Mouse (Mus musculus) forebrain, embryonic 12.5 days (tissue): ENCODE data around the gene Fastk. TPM values are rescaled to one million over a fixed set of nuclear protein-coding genes. Genes with fewer than 3 reads are reported as not detected.

ENCODE experiments used
- ATAC-seq: fragments of 200-750 bp; cut with Nextera tagmentation; 2 replicates; pipeline ENCODE4 v1.8.0; 2017; ENCODE audit warnings: moderate TSS enrichment; ENCODE audit not compliant: low FRiP score
- H3K27ac ChIP-seq: fragments of 300-500 bp; sonication (generic); 2 replicates; pipeline ENCODE4 v1.5.1; 2016; ENCODE audit warnings: mild to moderate bottlenecking
- H3K27me3 ChIP-seq: fragments of 300-500 bp; sonication (generic); 2 replicates; pipeline ENCODE4 v1.6.1; 2016; ENCODE audit warnings: mild to moderate bottlenecking
- H3K36me3 ChIP-seq: fragments of 300-500 bp; sonication (generic); replicated peaks from 2 replicates; pipeline ENCODE4 v1.6.1; 2016; ENCODE audit warnings: mild to moderate bottlenecking
- H3K4me1 ChIP-seq: fragments of 300-500 bp; sonication (generic); 2 replicates; pipeline ENCODE4 v1.6.1; 2016
- H3K4me2 ChIP-seq: fragments of 300-500 bp; sonication (generic); 2 replicates; pipeline ENCODE4 v1.6.1; 2016; ENCODE audit warnings: mild to moderate bottlenecking, moderate library complexity
- H3K4me3 ChIP-seq: fragments of 300-500 bp; sonication (generic); replicated peaks from 2 replicates; pipeline ENCODE4 v1.5.1; 2016; ENCODE audit warnings: mild to moderate bottlenecking
- H3K9ac ChIP-seq: fragments of 300-500 bp; sonication (generic); 2 replicates; pipeline ENCODE4 v1.6.1; 2016; ENCODE audit warnings: mild to moderate bottlenecking
- H3K9me3 ChIP-seq: fragments of 300-500 bp; sonication (generic); 2 replicates; pipeline ENCODE4 v1.6.1; 2016
- WGBS: fragments of 180-500 bp; shearing (Covaris S2); methylation state at CpG from one replicate; pipeline ENCODE4 v1.1.7; 2016; 5-methylcytosine and 5-hydroxymethylcytosine counted together
- polyA plus RNA-seq: library from polyadenylated mRNA; unstranded; fragments of >200 nt; fragmentation: Nextera tagmentation; extraction: Ambion mirVana; gene quantifications from 2 replicates; pipeline ENCODE4 v1.2.1, GENCODE M21; 2016

Fastk gene
- polyA plus RNA-seq, result 97.1 and 102 TPM in 2 replicates

DNA sequence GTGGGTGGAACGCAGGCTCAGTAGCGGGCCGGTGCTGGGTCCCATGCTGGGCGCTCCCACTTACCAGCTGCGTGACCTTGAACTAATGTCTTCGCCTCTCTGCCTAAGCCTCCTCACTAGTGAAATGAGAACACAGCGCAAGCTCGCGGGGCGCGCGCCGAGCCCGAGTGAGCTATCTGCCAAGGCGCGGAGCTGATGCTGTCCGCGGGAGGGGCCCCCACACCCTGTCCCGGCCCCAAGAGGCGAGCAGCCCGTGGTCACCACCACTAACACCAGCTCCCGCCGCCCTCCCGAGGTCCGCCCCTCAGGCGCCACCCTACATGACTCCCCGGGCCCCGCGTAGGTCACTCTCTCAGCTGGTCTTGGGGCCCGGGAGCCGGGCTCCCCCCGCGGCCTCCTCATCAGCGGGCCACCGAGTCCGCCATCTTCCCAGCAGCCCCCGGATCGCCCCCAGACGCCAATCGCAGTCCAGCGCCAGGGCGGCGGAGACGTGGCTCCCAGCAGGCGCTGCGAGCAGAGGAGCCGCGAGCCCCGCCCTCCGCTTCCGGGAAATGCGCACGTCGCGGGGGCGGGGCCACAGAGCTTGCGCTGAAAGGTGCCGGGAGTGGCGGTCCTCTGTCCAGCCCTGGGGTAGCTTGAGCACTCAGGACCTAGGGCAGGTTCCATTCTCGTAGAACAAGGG is at the start of gene Fastk:
Gene Fastk, minus strand, starts transcription at position 542 of the 682 bp plus-strand sequence.
- H3K9ac ChIP-seq, result peak within 1 kb of the TSS; percentile 97
- H3K9me3 ChIP-seq, result no peaks in the 10 kb centered on the region
- peaks cover 38% of the 10 kb centered on the region for H3K36me3 ChIP-seq
- WGBS, result under 1% methylated on average over 60 of the region's 60 CpGs
- peak within 1 kb of the TSS; percentile 90 for H3K27ac ChIP-seq
- H3K27me3 ChIP-seq, result peaks cover 10% of the 10 kb centered on the region
- peak within 1 kb of the TSS; percentile 97 for H3K4me3 ChIP-seq
- H3K4me1 ChIP-seq, result peaks cover 37% of the 10 kb centered on the region
- H3K4me2 ChIP-seq, result peak within 1 kb of the TSS; percentile 92
- ATAC-seq, result peak; percentile 87

DNA sequence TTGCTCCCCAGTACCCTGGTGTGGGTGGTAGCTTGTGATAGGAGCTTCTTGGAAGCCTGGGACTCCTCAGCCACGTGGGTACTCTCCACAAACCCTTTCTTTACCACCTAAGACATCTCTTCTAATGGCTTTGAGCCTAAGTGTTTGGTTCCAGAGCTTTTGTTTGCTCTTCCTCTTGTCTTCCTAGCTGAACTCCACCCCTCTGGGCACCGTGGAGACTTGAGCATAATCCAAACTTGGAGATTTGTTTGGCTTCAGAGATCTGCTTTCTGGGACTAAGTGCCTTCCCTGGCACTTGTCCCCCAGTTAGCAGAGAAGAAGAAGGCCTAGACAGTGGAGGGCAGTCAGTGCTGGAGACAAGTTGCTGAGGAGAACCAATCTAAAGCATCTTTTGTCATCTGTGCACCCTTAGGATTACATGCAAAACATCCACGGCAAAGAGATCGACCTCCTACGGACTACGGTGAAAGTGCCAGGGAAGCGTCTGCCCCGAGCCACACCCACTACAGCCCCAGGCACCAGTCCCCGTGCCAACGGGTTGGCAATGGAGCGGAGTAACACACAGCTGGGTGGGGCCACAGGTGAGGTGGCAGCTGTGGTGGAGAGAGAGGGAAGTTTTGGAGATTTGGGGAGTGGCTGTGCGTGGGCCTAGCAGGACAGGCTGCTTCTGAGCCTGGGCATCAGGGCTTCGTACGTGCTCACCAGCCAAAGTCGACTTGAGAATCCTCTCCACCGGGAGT is 47.6 kb upstream of the Fastk start:
- WGBS, result 91% methylated on average over 16 of the region's 16 CpGs
- peaks cover 84% of the 10 kb centered on the region for H3K36me3 ChIP-seq
- no peak for ATAC-seq
- H3K9ac ChIP-seq, result no peak overlapping the region
- H3K4me2 ChIP-seq, result no peak overlapping the region
- H3K4me1 ChIP-seq, result peaks cover 43% of the 10 kb centered on the region
- no peak overlapping the region for H3K4me3 ChIP-seq
- peaks cover 47% of the 10 kb centered on the region for H3K27me3 ChIP-seq
- H3K9me3 ChIP-seq, result no peaks in the 10 kb centered on the region
- H3K27ac ChIP-seq, result no peak overlapping the region

- ATAC-seq, result no peak
- Histone ChIP-seq H3K4me3 (no peak overlapping the region), H3K27ac (peak overlapping the region; percentile 46; the same call in 1 of the 2 replicates), H3K36me3 (peaks cover 77% of the 10 kb centered on the region), H3K27me3 (peaks cover 56% of the 10 kb centered on the region), H3K4me2 (no peak overlapping the region), H3K9me3 (no peaks in the 10 kb centered on the region), H3K4me1 (peaks cover 33% of the 10 kb centered on the region), H3K9ac (no peak overlapping the region)
- WGBS, result 41% methylated on average over 14 of the region's 14 CpGs
These were observed 45.4 kb upstream of the Fastk start for GRCm38 (mm10) chr5:24490413-24490920.

- WGBS, result 90% methylated on average over 5 of the region's 5 CpGs
- H3K4me2 ChIP-seq, result no peak overlapping the region
- peaks cover 73% of the 10 kb centered on the region for H3K36me3 ChIP-seq
- H3K4me1 ChIP-seq, result peaks cover 59% of the 10 kb centered on the region
- H3K4me3 ChIP-seq, result no peak overlapping the region
- no peak overlapping the region for H3K27ac ChIP-seq
- no peak for ATAC-seq
- peaks cover 58% of the 10 kb centered on the region for H3K27me3 ChIP-seq
- H3K9ac ChIP-seq, result no peak overlapping the region; the same call in 1 of the 2 replicates
- no peaks in the 10 kb centered on the region for H3K9me3 ChIP-seq
These were observed 41.7 kb upstream of the Fastk start for GRCm38 (mm10) chr5:24486738-24487137.

DNA sequence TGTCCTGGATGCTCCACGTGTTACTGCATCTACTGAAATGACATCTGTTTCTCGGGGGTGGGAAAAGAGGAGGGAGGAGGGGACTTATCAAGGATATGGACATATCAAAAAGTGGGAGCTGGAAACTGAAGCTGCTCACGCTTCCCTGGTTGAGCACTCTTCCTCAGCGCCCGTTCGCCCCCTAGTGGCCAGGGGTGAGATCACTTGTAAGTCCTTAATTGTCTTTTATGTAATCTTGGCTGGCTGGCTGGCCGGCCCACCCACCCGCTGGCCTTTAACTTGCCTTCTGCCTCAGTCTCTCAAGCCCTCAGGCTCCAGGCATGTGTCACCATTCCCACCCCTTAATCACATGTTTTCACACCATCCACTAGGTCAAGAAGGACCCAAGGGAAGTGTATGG is 41.0 kb upstream of the Fastk start:
- H3K4me1 ChIP-seq, result peaks cover 65% of the 10 kb centered on the region
- no peak; the same call in 1 of the 2 replicates for ATAC-seq
- peaks cover 69% of the 10 kb centered on the region for H3K36me3 ChIP-seq
- no peak overlapping the region for H3K4me2 ChIP-seq
- no peaks in the 10 kb centered on the region for H3K9me3 ChIP-seq
- 3% methylated on average over 8 of the region's 8 CpGs for WGBS
- peak overlapping the region; percentile 42; the same call in 1 of the 2 replicates for H3K27ac ChIP-seq
- H3K27me3 ChIP-seq, result peaks cover 51% of the 10 kb centered on the region
- H3K9ac ChIP-seq, result no peak overlapping the region; the same call in 1 of the 2 replicates
- H3K4me3 ChIP-seq, result no peak overlapping the region

- Histone ChIP-seq H3K9me3 (no peaks in the 10 kb centered on the region), H3K4me1 (peaks cover 67% of the 10 kb centered on the region), H3K4me3 (peak overlapping the region; percentile 29), H3K27ac (peak overlapping the region; percentile 81), H3K4me2 (peak overlapping the region; percentile 58), H3K36me3 (peaks cover 70% of the 10 kb centered on the region), H3K27me3 (peaks cover 49% of the 10 kb centered on the region), H3K9ac (peak overlapping the region; percentile 54)
- peak; percentile 37 for ATAC-seq
- 10% methylated on average over 22 of the region's 22 CpGs for WGBS
These were observed 39.9 kb upstream of the Fastk start for GRCm38 (mm10) chr5:24484963-24485362.

DNA sequence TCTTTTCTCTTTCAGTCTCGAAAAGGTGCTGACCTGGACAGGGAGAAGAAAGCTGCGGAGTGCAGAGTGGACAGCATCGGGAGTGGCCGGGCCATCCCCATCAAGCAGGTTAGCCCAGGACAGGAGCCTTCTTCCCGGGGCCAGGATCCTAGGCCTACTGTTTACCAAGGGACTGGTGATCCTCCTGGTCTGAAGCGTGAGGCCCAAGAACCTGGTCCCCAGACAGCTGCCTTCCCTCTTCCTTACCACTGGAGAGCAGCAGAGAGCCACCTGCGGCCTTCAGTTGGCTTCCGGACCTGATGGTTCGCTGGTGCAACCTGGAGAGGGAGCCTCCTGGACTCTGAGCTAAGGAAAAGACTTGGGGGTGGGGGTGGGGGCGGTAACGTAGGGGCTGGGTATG is 38.2 kb upstream of the Fastk start:
- WGBS, result 19% methylated on average over 11 of the region's 11 CpGs
- Histone ChIP-seq H3K9me3 (no peaks in the 10 kb centered on the region), H3K27me3 (peaks cover 40% of the 10 kb centered on the region), H3K4me1 (peaks cover 67% of the 10 kb centered on the region), H3K9ac (no peak overlapping the region), H3K27ac (peak overlapping the region; percentile 42; the same call in 1 of the 2 replicates), H3K4me3 (no peak overlapping the region), H3K36me3 (peaks cover 70% of the 10 kb centered on the region), H3K4me2 (no peak overlapping the region)
- peak; percentile 13; the same call in 1 of the 2 replicates for ATAC-seq

GRCm38 (mm10) chr5:24482247-24483079 is 37.4 kb upstream of the Fastk start:
- H3K36me3 ChIP-seq, result peaks cover 70% of the 10 kb centered on the region
- H3K4me1 ChIP-seq, result peaks cover 67% of the 10 kb centered on the region
- peak overlapping the region; percentile 25; the same call in 1 of the 2 replicates for H3K9ac ChIP-seq
- H3K4me2 ChIP-seq, result peak overlapping the region; percentile 21; the same call in 1 of the 2 replicates
- 0 out of 2 replicates have a peak overlapping the region, but pooled peaks have one; percentile 32 for H3K27ac ChIP-seq
- H3K4me3 ChIP-seq, result no peak overlapping the region
- 37% methylated on average over 41 of the region's 41 CpGs for WGBS
- peaks cover 36% of the 10 kb centered on the region for H3K27me3 ChIP-seq
- no peaks in the 10 kb centered on the region for H3K9me3 ChIP-seq
- no peak for ATAC-seq

DNA sequence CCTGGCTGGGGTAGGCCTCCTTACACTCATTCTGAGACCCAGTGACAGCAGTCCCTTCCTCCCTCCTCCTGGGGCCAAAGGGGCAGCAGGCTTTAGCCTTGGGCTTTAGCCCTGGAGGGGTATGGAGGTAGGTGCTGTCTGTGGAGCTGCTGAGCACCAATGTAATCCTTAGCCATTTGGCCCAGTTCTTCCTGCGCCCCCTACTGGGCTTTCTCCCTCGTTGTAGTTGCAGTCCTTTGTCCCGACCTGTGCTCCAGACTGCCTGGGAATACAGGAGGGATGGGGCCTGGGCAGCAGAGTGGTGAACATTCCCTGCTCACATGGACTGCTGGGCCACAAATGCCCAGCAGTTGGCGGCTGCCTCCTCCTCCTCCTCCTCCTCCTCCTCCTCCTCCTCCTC is 36.6 kb upstream of the Fastk start:
- no peak overlapping the region for H3K4me2 ChIP-seq
- H3K36me3 ChIP-seq, result peaks cover 69% of the 10 kb centered on the region
- no peaks in the 10 kb centered on the region for H3K9me3 ChIP-seq
- H3K4me3 ChIP-seq, result no peak overlapping the region
- WGBS, result 6% methylated on average over 4 of the region's 4 CpGs
- H3K27ac ChIP-seq, result 0 out of 2 replicates have a peak overlapping the region, but pooled peaks have one; percentile 27
- H3K4me1 ChIP-seq, result peaks cover 67% of the 10 kb centered on the region
- H3K9ac ChIP-seq, result 0 out of 2 replicates have a peak overlapping the region, but pooled peaks have one; percentile 8
- H3K27me3 ChIP-seq, result peaks cover 31% of the 10 kb centered on the region
- peak; percentile 53 for ATAC-seq

DNA sequence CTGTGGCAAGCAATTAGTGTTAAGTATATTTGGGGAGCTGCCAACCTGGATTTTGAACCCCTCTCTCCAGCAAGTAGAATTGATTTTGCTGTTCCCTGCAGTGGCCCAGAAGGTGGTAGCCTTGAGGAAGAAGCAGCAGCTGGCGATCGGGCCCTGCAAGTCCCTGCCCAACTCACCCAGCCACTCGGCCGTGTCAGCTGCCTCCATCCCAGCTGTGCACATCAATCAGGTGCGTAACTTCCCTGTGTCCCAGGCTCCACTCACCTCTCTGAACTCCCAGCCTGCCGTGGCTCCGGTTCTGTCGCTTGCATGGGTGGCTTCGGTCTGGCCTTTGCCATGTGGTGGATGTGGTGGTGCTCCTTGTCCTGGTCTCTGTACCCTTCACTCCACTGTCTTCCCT is 32.8 kb upstream of the Fastk start:
- Histone ChIP-seq H3K36me3 (peaks cover 55% of the 10 kb centered on the region), H3K4me3 (no peak overlapping the region), H3K27ac (no peak overlapping the region), H3K9me3 (no peaks in the 10 kb centered on the region), H3K4me2 (no peak overlapping the region), H3K27me3 (peaks cover 51% of the 10 kb centered on the region), H3K4me1 (peaks cover 58% of the 10 kb centered on the region), H3K9ac (no peak overlapping the region)
- ATAC-seq, result no peak
- WGBS, result 93% methylated on average over 9 of the region's 9 CpGs

GRCm38 (mm10) chr5:24475476-24476241 is 30.6 kb upstream of the Fastk start:
- Histone ChIP-seq H3K27ac (no peak overlapping the region), H3K36me3 (peaks cover 41% of the 10 kb centered on the region), H3K9me3 (no peaks in the 10 kb centered on the region), H3K4me1 (peaks cover 47% of the 10 kb centered on the region), H3K9ac (no peak overlapping the region), H3K4me3 (no peak overlapping the region), H3K27me3 (peaks cover 53% of the 10 kb centered on the region), H3K4me2 (peak overlapping the region; percentile 63; the same call in 1 of the 2 replicates)
- no peak for ATAC-seq
- WGBS, result 78% methylated on average over 6 of the region's 6 CpGs
